Mouse (Mus musculus) myocyte (in vitro differentiated cells): ENCODE data around the gene Lhfpl3.

ENCODE experiments used
- CEBPB ChIP-seq: IDR thresholded peaks from 2 replicates; pipeline ENCODE4 v1.6.1; 2011; ENCODE audit warnings: mild to moderate bottlenecking, moderate library complexity; ENCODE audit not compliant: poor library complexity, insufficient read depth, severe bottlenecking
- E2F4 ChIP-seq: IDR thresholded peaks from one replicate; pipeline ENCODE4 v1.6.1; 2011; ENCODE audit warnings: mild to moderate bottlenecking, control low read depth, moderate library complexity; ENCODE audit not compliant: insufficient read depth
- MAX ChIP-seq: IDR thresholded peaks from one replicate; pipeline ENCODE4 v1.6.1; 2011; ENCODE audit warnings: low read depth, mild to moderate bottlenecking, control low read depth
- MYOD1 ChIP-seq, 3 experiments: IDR thresholded peaks; one replicate each; pipeline ENCODE4 v1.6.1; 2011; ENCODE audit warnings: control low read depth in 2 of 3, low read depth in 2 of 3, mild to moderate bottlenecking in 2 of 3, moderate library complexity in 1 of 3; ENCODE audit not compliant: insufficient read length in 2 of 3, control insufficient read depth in 1 of 3
- MYOG ChIP-seq, 3 experiments: IDR thresholded peaks; one replicate each; pipeline ENCODE4 v1.6.1; 2011; ENCODE audit warnings: control low read depth in 2 of 3, low read depth in 2 of 3, mild to moderate bottlenecking in 2 of 3; ENCODE audit not compliant: insufficient read length in 2 of 3, control insufficient read depth in 1 of 3, insufficient read depth in 1 of 3
- POLR2A ChIP-seq: IDR thresholded peaks from one replicate; pipeline ENCODE4 v1.6.1; 2011; ENCODE audit warnings: low read depth, mild to moderate bottlenecking, control low read depth, moderate library complexity; ENCODE audit not compliant: insufficient read length
- POLR2AphosphoS2 ChIP-seq: IDR thresholded peaks from one replicate; pipeline ENCODE4 v1.6.1; 2011; ENCODE audit warnings: low read depth, control low read depth; ENCODE audit not compliant: insufficient read length
- REST ChIP-seq: IDR thresholded peaks from one replicate; pipeline ENCODE4 v1.6.1; 2011; ENCODE audit warnings: mild to moderate bottlenecking, control low read depth, moderate library complexity; ENCODE audit not compliant: insufficient read depth, insufficient read length
- TCF12 ChIP-seq: IDR thresholded peaks from one replicate; pipeline ENCODE4 v1.6.1; 2011; ENCODE audit warnings: mild to moderate bottlenecking, control low read depth; ENCODE audit not compliant: poor library complexity, insufficient read depth, severe bottlenecking
- TCF3 ChIP-seq: IDR thresholded peaks from one replicate; pipeline ENCODE4 v1.6.1; 2011; ENCODE audit warnings: low read depth, control low read depth; ENCODE audit not compliant: insufficient read length
- USF1 ChIP-seq: IDR thresholded peaks from one replicate; pipeline ENCODE4 v1.6.1; 2011; ENCODE audit warnings: low read depth, mild to moderate bottlenecking, control low read depth, moderate library complexity

DNA sequence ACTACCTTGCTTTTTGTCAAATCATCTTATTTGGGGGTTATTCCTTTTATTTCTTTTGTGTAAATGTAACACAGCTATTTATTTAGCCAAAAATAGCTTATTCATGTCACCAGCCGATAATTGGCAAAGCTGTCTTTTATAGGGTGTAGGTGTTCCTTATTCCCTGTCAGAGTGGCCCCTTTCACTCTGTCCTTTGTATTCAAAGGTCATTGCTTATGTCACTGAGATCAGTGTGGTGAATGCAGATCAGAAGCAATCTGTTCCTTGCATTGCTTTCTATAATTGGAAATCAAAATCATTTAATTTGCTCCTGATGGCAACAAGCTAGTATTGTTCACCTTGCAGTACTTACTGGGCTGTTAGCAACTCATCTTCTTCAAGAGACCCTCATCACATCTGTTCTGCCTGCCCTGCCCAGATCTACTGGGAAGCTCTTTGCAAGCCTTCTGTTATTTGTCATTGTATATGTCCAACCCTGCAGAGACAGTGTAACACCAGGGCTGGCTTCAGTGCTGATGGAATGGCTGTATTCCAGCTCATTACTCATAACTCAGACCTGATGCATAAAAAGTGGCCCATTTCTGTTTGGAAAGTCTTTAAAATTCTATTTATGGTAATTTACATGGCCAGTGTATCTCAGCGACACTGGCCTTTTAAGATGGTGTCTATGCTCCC lies 257.4 kb downstream of the Lhfpl3 start:
- TF ChIP-seq POLR2A (no peak), POLR2AphosphoS2 (no peak), CEBPB (no peak), MAX (no peak), REST (no peak), MYOD1 (IDR thresholded peaks at IDR 0.05; ENCODE audit: control insufficient read depth in 1 of 3, insufficient read length in 2 of 3, low read depth in 2 of 3) (no peak), E2F4 (no peak), USF1 (no peak), MYOG (IDR thresholded peaks at IDR 0.05; ENCODE audit: control insufficient read depth in 1 of 3, insufficient read depth in 1 of 3, insufficient read length in 2 of 3, low read depth in 2 of 3) (no peak), TCF12 (no peak), TCF3 (no peak)
